Mouse (Mus musculus) cerebellum, adult 2 months (tissue): ENCODE data around the gene Bcr. TPM values are rescaled to one million over a fixed set of nuclear protein-coding genes. Genes with fewer than 3 reads are reported as not detected.
A peak's percentile ranks its signal among the peaks of the same experiment; 100 is the strongest.

Experiments used
- DNase-seq, 2 experiments: peaks; one replicate each; pipeline ENCODE4 v3.0.0; 2021
- H3K27ac ChIP-seq: fragments of 200-500 bp; 2 replicates; pipeline ENCODE4 v1.5.1; 2012; ENCODE audit warnings: low read length, control low read depth, inconsistent platforms; ENCODE audit not compliant: insufficient read depth
- H3K27me3 ChIP-seq: fragments of 200-500 bp; 2 replicates; pipeline ENCODE4 v1.6.1; 2012; ENCODE audit warnings: inconsistent platforms, mild to moderate bottlenecking, low read length, moderate library complexity; ENCODE audit not compliant: control insufficient read depth, insufficient read depth
- H3K4me1 ChIP-seq: fragments of 200-500 bp; 2 replicates; pipeline ENCODE4 v1.6.1; 2011; ENCODE audit warnings: low read length; ENCODE audit not compliant: control insufficient read depth, insufficient read depth
- H3K4me3 ChIP-seq: fragments of 200-500 bp; replicated peaks from 2 replicates; pipeline ENCODE3; 2011; ENCODE audit warnings: mild to moderate bottlenecking, low read depth, low read length, control low read depth; ENCODE audit not compliant: insufficient read depth
- CTCF ChIP-seq: fragments of 200-500 bp; IDR thresholded peaks from 2 replicates; pipeline ENCODE4 v1.5.1; 2011; ENCODE audit warnings: low read depth, mild to moderate bottlenecking, control low read depth, low read length, moderate library complexity, borderline replicate concordance; ENCODE audit not compliant: insufficient read depth
- POLR2A ChIP-seq: fragments of 200-500 bp; IDR thresholded peaks from 2 replicates; pipeline ENCODE4 v1.6.1; 2011; ENCODE audit warnings: low read length, control low read depth, borderline replicate concordance; ENCODE audit not compliant: insufficient read depth
- WGBS: fragments of 180-500 bp; shearing (Covaris S2); methylation state at CpG from one replicate; pipeline ENCODE4 v1.1.7; 2018; 5-methylcytosine and 5-hydroxymethylcytosine counted together
- polyA plus RNA-seq: library from polyadenylated mRNA; depleted of rRNA; stranded (reverse); fragments of >200 nt; gene quantifications from 2 replicates; pipeline ENCODE4 v1.2.3, GENCODE M21; 2012

Bcr gene
- polyA plus RNA-seq, 1 experiment: 44.4 TPM

- Histone ChIP-seq H3K27ac (no peak overlapping the region), H3K27me3 (no peaks in the 10 kb centered on the region), H3K4me1 (peaks cover 41% of the 10 kb centered on the region), H3K4me3 (no peak overlapping the region)
- WGBS: 87% methylated on average over 4 of the region's 4 CpGs
- TF ChIP-seq CTCF (no peak), POLR2A (no peak)
- no peak for DNase-seq
Measured at GRCm38 (mm10) chr10:75105099-75105461, 44.7 kb downstream of the Bcr start.

- no peak for TF ChIP-seq CTCF
- TF ChIP-seq POLR2A: no peak
- peaks cover 37% of the 10 kb centered on the region for H3K4me1 ChIP-seq
- H3K27ac ChIP-seq: no peak overlapping the region
- no peak for DNase-seq
- WGBS: 92% methylated on average over 5 of the region's 5 CpGs
- H3K4me3 ChIP-seq: no peak overlapping the region
- no peaks in the 10 kb centered on the region for H3K27me3 ChIP-seq
Measured at GRCm38 (mm10) chr10:75105687-75106086, 45.3 kb downstream of the Bcr start.

DNA sequence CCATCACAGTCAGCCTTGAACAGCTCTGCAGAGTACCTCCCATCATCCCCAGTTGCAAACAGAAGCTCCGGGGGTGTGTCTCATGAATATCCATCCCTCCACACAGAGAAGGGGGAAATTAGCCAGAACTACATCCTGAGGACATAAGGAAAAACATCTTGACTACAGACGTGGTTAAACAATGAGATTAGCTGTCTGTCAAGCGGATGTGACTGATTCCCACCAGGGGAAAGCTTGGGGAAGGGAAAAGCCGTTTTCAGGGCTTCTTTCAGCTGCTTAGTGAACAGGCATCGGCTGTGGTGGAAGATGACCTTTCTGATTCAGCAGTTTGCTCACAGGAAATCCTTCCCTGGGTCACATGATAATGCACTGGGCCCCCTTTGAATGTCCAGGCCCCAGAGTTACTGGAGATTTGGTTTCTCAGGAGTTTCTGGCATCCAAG is 46.6 kb downstream of the Bcr start:
- TF ChIP-seq CTCF: no peak
- DNase-seq: no peak
- Histone ChIP-seq H3K27me3 (no peaks in the 10 kb centered on the region), H3K4me1 (peaks cover 28% of the 10 kb centered on the region), H3K27ac (no peak overlapping the region), H3K4me3 (no peak overlapping the region)
- 50% methylated on average over 5 of the region's 5 CpGs for WGBS

GRCm38 (mm10) chr10:75108092-75108491 is 47.7 kb downstream of the Bcr start:
- TF ChIP-seq CTCF (no peak), POLR2A (no peak)
- WGBS: 80% methylated on average over 3 of the region's 3 CpGs
- DNase-seq: no peak
- H3K27ac ChIP-seq: no peak overlapping the region
- no peak overlapping the region for H3K4me3 ChIP-seq
- no peaks in the 10 kb centered on the region for H3K27me3 ChIP-seq
- H3K4me1 ChIP-seq: peaks cover 30% of the 10 kb centered on the region

- H3K27me3 ChIP-seq: no peaks in the 10 kb centered on the region
- WGBS: 61% methylated on average over 11 of the region's 11 CpGs
Measured at GRCm38 (mm10) chr10:75111446-75112201, 51.2 kb downstream of the Bcr start.

GRCm38 (mm10) chr10:75112405-75112804 is 52.0 kb downstream of the Bcr start:
- WGBS: 70% methylated on average over 3 of the region's 3 CpGs

More at GRCm38 (mm10) chr10:75111446-75112201, 51.2 kb downstream of the Bcr start:
- DNase-seq: no peak
- TF ChIP-seq CTCF: no peak
- no peak for TF ChIP-seq POLR2A
- H3K4me3 ChIP-seq: no peak overlapping the region
- no peak overlapping the region for H3K27ac ChIP-seq
- H3K4me1 ChIP-seq: peaks cover 35% of the 10 kb centered on the region

DNA sequence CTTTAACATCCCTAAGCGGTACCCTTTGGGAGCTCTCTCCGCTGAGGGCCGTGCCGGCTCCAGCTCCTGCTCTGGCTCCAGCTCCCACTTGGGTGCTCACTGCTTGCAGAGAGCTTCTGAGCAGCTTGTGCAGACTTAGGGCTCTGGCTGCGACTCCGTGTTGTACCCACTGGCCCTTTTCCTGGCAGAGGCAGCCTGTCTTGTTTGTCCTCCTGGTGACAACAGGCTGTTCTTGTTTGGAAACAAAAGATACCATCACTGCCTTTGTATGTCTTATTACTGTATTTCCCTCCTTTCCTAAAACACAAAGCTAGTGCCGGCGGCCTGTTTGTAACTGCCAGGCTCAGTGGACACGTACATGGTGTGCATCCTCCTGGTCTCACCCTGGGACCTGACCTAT is 53.2 kb downstream of the Bcr start:
- no peak overlapping the region for H3K4me3 ChIP-seq
- H3K4me1 ChIP-seq: peaks cover 39% of the 10 kb centered on the region
- H3K27ac ChIP-seq: peak overlapping the region; percentile 5; the same call in 1 of the 2 replicates
- TF ChIP-seq POLR2A: no peak
- TF ChIP-seq CTCF: no peak
- 29% methylated on average over 9 of the region's 9 CpGs for WGBS
- peak in 1 of 2 experiments; percentile 52 for DNase-seq
- H3K27me3 ChIP-seq: no peaks in the 10 kb centered on the region

More at GRCm38 (mm10) chr10:75112405-75112804, 52.0 kb downstream of the Bcr start:
- Histone ChIP-seq H3K27ac (no peak overlapping the region), H3K27me3 (no peaks in the 10 kb centered on the region), H3K4me3 (no peak overlapping the region), H3K4me1 (peaks cover 39% of the 10 kb centered on the region)
- DNase-seq: no peak
- TF ChIP-seq CTCF (no peak), POLR2A (no peak)

DNA sequence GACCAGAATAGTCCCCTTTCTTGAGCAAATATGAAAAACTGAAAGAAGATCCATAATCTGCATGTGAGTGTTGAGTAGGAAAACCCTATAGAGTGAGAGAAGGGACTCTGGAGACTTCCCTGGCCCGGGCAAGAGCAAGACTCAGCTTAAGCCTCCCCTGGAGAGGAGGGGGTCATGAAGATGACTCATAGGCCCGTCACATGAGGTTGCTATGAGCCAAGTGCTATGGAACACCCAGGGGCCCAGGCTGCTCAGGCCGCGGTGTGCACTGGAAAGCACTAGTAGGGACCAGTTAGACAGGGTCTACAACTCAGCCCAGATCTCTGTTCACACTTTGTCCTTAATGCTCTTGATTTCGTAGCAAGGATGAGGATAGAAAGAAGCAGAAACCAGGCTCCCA is 54.8 kb downstream of the Bcr start:
- no peak overlapping the region for H3K27ac ChIP-seq
- TF ChIP-seq CTCF: no peak
- H3K4me3 ChIP-seq: no peak overlapping the region
- no peaks in the 10 kb centered on the region for H3K27me3 ChIP-seq
- DNase-seq: no peak
- WGBS: 42% methylated on average over 5 of the region's 5 CpGs
- peaks cover 39% of the 10 kb centered on the region for H3K4me1 ChIP-seq

DNA sequence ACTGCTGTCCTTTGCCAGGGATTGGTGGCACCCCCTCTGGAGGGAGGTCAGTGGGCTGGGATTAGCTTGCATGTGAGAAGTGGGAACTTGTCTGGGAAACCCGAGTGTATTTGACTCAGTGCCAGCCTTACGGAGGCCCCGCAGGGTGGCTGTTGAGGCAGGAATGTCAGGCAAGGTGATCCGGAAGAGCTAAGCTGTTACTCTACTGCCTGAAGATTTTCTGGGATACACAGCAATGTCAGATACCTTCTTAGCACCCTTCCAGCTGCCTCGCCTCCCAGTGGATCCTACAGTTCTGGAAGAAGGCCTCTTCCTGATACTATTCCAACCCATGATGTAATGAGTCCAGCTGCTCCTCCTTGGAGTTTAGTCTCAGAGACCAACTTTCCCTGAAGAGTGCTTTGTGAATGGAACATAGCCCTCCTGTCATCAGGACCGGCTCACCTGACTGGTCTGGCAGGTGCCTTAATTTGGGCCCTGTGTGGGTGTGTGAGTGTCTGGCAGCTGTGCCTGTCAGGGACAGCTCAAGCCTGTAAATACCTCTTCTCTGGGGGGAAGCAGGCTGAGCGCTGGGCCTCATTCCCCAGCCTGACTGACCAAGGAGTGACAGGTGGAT is 56.6 kb downstream of the Bcr start:
- Histone ChIP-seq H3K27me3 (no peaks in the 10 kb centered on the region), H3K4me3 (no peak overlapping the region), H3K27ac (no peak overlapping the region), H3K4me1 (peaks cover 47% of the 10 kb centered on the region)
- WGBS: 49% methylated on average over 7 of the region's 7 CpGs
- DNase-seq: no peak
- TF ChIP-seq POLR2A (no peak), CTCF (no peak)
